Comparison of ENCODE assay signal across 19 mouse cellular contexts in the genomic region with DNA sequence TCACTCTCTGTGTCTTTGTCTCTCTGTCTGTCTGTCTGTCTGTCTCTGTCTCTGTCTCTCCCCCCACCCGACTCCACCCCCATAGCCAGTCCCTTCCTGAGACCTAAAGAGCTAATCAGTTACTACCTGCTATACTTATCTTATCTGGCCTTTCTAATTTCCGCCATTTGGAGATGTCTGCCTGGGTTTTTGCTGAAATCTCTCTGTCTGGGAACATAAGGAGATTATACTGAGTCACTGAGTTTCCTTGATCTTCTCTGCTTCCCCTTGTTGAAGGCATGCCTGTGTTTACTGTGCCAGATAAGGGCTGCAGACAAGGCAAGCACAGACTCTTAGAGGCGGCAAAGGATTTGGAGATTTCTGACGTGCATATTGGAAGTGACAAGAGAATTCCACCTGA.
A peak's percentile ranks its signal among the peaks of the same experiment; 100 is the strongest.
DNase-seq lines count a peak whose midpoint lies in the region; ATAC-seq and TF ChIP-seq lines count a peak whose summit lies in the region.
"Had no signal": no experiment of that assay in that cellular context is flagged by ENCODE, and none has a peak within 500 bp of the region (broad histone marks: within the 10 kb centered on the region; RNA-seq: fewer than 3 reads in every experiment).

No protein-coding gene starts in this region.

- H3K79me2 ChIP-seq in MEL (ENCODE audit: control insufficient read depth, insufficient read depth, low read length, poor library complexity) = no peaks in the 10 kb centered on the region

- peak overlapping the region; percentile 8; the same call in 1 of the 2 replicates for H3K27ac ChIP-seq in lung, embryonic 15.5 days
- H3K27ac ChIP-seq in lung, postnatal 0 days (ENCODE audit: low read length) = no peak overlapping the region
- H3K27ac ChIP-seq in MEL (ENCODE audit: control insufficient read depth, low read depth, low read length) = no peak overlapping the region
- no peak overlapping the region for H3K27ac ChIP-seq in intestine, embryonic 16.5 days (ENCODE audit: low read length)
- H3K27ac ChIP-seq: embryonic facial prominence, embryonic 12.5 days; forebrain, embryonic 15.5 days; heart, adult 2 months; heart, embryonic 15.5 days; hindbrain, embryonic 14.5 days had no signal

- no peak for TF ChIP-seq RAD21 in MEL (IDR thresholded peaks at IDR 0.05; ENCODE audit: low read depth, low read length)

- H3K27me3 ChIP-seq in lung, embryonic 15.5 days = no peaks in the 10 kb centered on the region
- no peaks in the 10 kb centered on the region for H3K27me3 ChIP-seq in lung, postnatal 0 days (replicated peaks; ENCODE audit: insufficient read depth, low read length)
- H3K27me3 ChIP-seq in MEL (ENCODE audit: control insufficient read depth in 1 of 2, insufficient read depth in 2 of 2, low read length in 2 of 2) = no peaks in the 10 kb centered on the region
- no peaks in the 10 kb centered on the region for H3K27me3 ChIP-seq in intestine, embryonic 16.5 days (replicated peaks; ENCODE audit: control insufficient read depth, insufficient read depth, low read length)
- H3K27me3 ChIP-seq: embryonic facial prominence, embryonic 12.5 days; forebrain, embryonic 15.5 days; heart, embryonic 15.5 days had no signal

- TF ChIP-seq CTCF in lung, postnatal 0 days (IDR thresholded peaks at IDR 0.05) = no peak
- TF ChIP-seq CTCF in MEL (IDR thresholded peaks at IDR 0.05 in 2 of 3, conservative IDR thresholded peaks at IDR 0.05 in 1 of 3; ENCODE audit: control insufficient read depth in 1 of 3, insufficient read depth in 1 of 3, low read depth in 2 of 3, low read length in 3 of 3, poor library complexity in 1 of 3, severe bottlenecking in 1 of 3) = no peak

- TF ChIP-seq POLR2A in MEL (IDR thresholded peaks at IDR 0.05; ENCODE audit: control insufficient read depth in 1 of 2, insufficient read depth in 1 of 2, low read depth in 1 of 2, low read length in 2 of 2, poor library complexity in 1 of 2) = no peak

- peaks cover 10% of the 10 kb centered on the region; the same call in 1 of the 2 replicates for H3K4me1 ChIP-seq in lung, embryonic 15.5 days
- no peaks in the 10 kb centered on the region for H3K4me1 ChIP-seq in lung, postnatal 0 days (ENCODE audit: insufficient read depth, low read depth, low read length)
- H3K4me1 ChIP-seq in MEL (ENCODE audit: control insufficient read depth in 1 of 2, insufficient read depth in 2 of 2, low read length in 2 of 2) = no peaks in the 10 kb centered on the region
- H3K4me1 ChIP-seq in intestine, embryonic 16.5 days (ENCODE audit: control insufficient read depth, insufficient read depth, low read length) = no peaks in the 10 kb centered on the region
- H3K4me1 ChIP-seq: forebrain, embryonic 15.5 days had no signal

- H3K4me3 ChIP-seq in lung, embryonic 15.5 days = no peak overlapping the region
- H3K4me3 ChIP-seq in lung, postnatal 0 days (ENCODE audit: low read depth, low read length) = no peak overlapping the region
- H3K4me3 ChIP-seq in MEL (ENCODE audit: control insufficient read depth in 1 of 2, insufficient read depth in 1 of 2, low read depth in 2 of 2, low read length in 2 of 2) = no peak overlapping the region
- H3K4me3 ChIP-seq in intestine, embryonic 16.5 days (ENCODE audit: low read length) = no peak overlapping the region
- H3K4me3 ChIP-seq: embryonic facial prominence, embryonic 12.5 days; forebrain, embryonic 15.5 days; heart, adult 2 months; heart, embryonic 15.5 days had no signal

- intact Hi-C loops in gastrocnemius, postnatal 14 days (cut with DNase I; ENCODE audit: low total_unique reads) = no loop called here

- H3K9me3 ChIP-seq in lung, embryonic 15.5 days = no peaks in the 10 kb centered on the region
- H3K9me3 ChIP-seq in lung, postnatal 0 days (ENCODE audit: low read length) = no peaks in the 10 kb centered on the region
- no peaks in the 10 kb centered on the region for H3K9me3 ChIP-seq in MEL (replicated peaks; ENCODE audit: insufficient read depth, low read length)
- H3K9me3 ChIP-seq in intestine, embryonic 16.5 days (ENCODE audit: control insufficient read depth, low read length) = no peaks in the 10 kb centered on the region
- H3K9me3 ChIP-seq: embryonic facial prominence, embryonic 12.5 days; forebrain, embryonic 15.5 days; heart, embryonic 15.5 days had no signal

- H3K4me2 ChIP-seq in lung, embryonic 15.5 days = no peak overlapping the region
- H3K4me2 ChIP-seq in lung, postnatal 0 days (replicated peaks; ENCODE audit: low read depth, low read length) = no peak overlapping the region
- no peak overlapping the region for H3K4me2 ChIP-seq in intestine, embryonic 16.5 days (ENCODE audit: low read depth, low read length)
- H3K4me2 ChIP-seq: embryonic facial prominence, embryonic 12.5 days; forebrain, embryonic 15.5 days; heart, embryonic 15.5 days; hindbrain, embryonic 14.5 days had no signal

- no peak for TF ChIP-seq EP300 in lung, postnatal 0 days (IDR thresholded peaks at IDR 0.05)
- TF ChIP-seq EP300 in MEL (IDR thresholded peaks at IDR 0.05; ENCODE audit: low read depth in 1 of 2, low read length in 2 of 2) = peak; percentile 49 to 51; a peak in 3 of 4 replicates

- no peaks in the 10 kb centered on the region for H3K36me3 ChIP-seq in lung, embryonic 15.5 days
- H3K36me3 ChIP-seq in lung, postnatal 0 days (ENCODE audit: insufficient read depth, low read length) = no peaks in the 10 kb centered on the region
- H3K36me3 ChIP-seq in MEL (ENCODE audit: control insufficient read depth in 1 of 2, insufficient read depth in 2 of 2, low read length in 2 of 2) = no peaks in the 10 kb centered on the region; a peak in 1 of 4 replicates
- H3K36me3 ChIP-seq in intestine, embryonic 16.5 days (ENCODE audit: control insufficient read depth, insufficient read depth, low read length) = no peaks in the 10 kb centered on the region
- H3K36me3 ChIP-seq: embryonic facial prominence, embryonic 12.5 days; forebrain, embryonic 15.5 days; heart, embryonic 15.5 days had no signal

- WGBS in lung, embryonic 15.5 days = 3% methylated on average over 4 of the region's 4 CpGs
- WGBS in lung, postnatal 0 days = 8% methylated on average over 4 of the region's 4 CpGs
- WGBS in intestine, embryonic 16.5 days = 20% methylated on average over 4 of the region's 4 CpGs

- ATAC-seq in lung, embryonic 15.5 days (ENCODE audit: borderline replicate concordance, extremely low read depth, low FRiP score, low TSS enrichment) = no peak
- ATAC-seq in lung, postnatal 0 days = no peak
- peak; percentile 60 for ATAC-seq in intestine, embryonic 16.5 days
- ATAC-seq: forebrain, embryonic 15.5 days had no signal

- no peak overlapping the region for H3K9ac ChIP-seq in lung, embryonic 15.5 days
- H3K9ac ChIP-seq in lung, postnatal 0 days (replicated peaks; ENCODE audit: low read depth) = no peak overlapping the region
- H3K9ac ChIP-seq in MEL (ENCODE audit: control insufficient read depth, low read depth, low read length, poor library complexity, severe bottlenecking) = no peak overlapping the region
- no peak overlapping the region for H3K9ac ChIP-seq in intestine, embryonic 16.5 days (ENCODE audit: low read depth, low read length)
- H3K9ac ChIP-seq: embryonic facial prominence, embryonic 12.5 days; forebrain, embryonic 15.5 days; heart, embryonic 15.5 days; hindbrain, embryonic 14.5 days had no signal

- DNase-seq in lung, postnatal 0 days (ENCODE audit: low spot score) = no peak
- DNase-seq in MEL (ENCODE audit: low read depth, low spot score) = peak; percentile 51
- peak; percentile 10 for DNase-seq in brain, adult 2 months (ENCODE audit: low read depth, low spot score)
- no peak for DNase-seq in adrenal gland, postnatal 25 days
- no peak for DNase-seq in gastrocnemius, postnatal 14 days
- DNase-seq in left cerebral cortex, adult 8-10 months (ENCODE audit: low spot score in 2 of 2) = no peak
- DNase-seq: adrenal gland, postnatal 14 days; cerebellum, adult 11 months; cerebellum, adult 8-10 months; cerebellum, postnatal 14 days; gastrocnemius, postnatal 10 days; heart, adult 2 months; heart, postnatal 14 days had no signal

TF ChIP-seq in MEL, 35 proteins besides CTCF, POLR2A, EP300 and RAD21:
- no peak for TF ChIP-seq JUND (IDR thresholded peaks at IDR 0.05; ENCODE audit: low read depth, low read length)
- TF ChIP-seq TCF12 (IDR thresholded peaks at IDR 0.05; ENCODE audit: low read depth, low read length) = 0 out of 2 replicates have a peak, but pooled peaks have one; percentile 42
- no peak for TF ChIP-seq UBTF (IDR thresholded peaks at IDR 0.05; ENCODE audit: borderline replicate concordance, insufficient read depth, low read depth, low read length)
- TF ChIP-seq ETS1 (IDR thresholded peaks at IDR 0.05; ENCODE audit: low read depth, low read length) = no peak
- TF ChIP-seq SMC3 (IDR thresholded peaks at IDR 0.05; ENCODE audit: low read depth, low read length) = no peak
- no peak for TF ChIP-seq SIN3A (IDR thresholded peaks at IDR 0.05; ENCODE audit: low read length)
- no peak for TF ChIP-seq POLR2AphosphoS2 (IDR thresholded peaks at IDR 0.05; ENCODE audit: low read length)
- TF ChIP-seq POLR2AphosphoS5 (IDR thresholded peaks at IDR 0.05; ENCODE audit: borderline replicate concordance, low read depth, low read length) = no peak
- TF ChIP-seq TAL1 (IDR thresholded peaks at IDR 0.05; ENCODE audit: low read length) = no peak
- no peak for TF ChIP-seq TBP (IDR thresholded peaks at IDR 0.05; ENCODE audit: low read depth, low read length)
- no peak for TF ChIP-seq ELF1 (IDR thresholded peaks at IDR 0.05; ENCODE audit: low read depth, low read length)
- TF ChIP-seq GATA1 (IDR thresholded peaks at IDR 0.05; ENCODE audit: low read depth, low read length) = peak; percentile 69

Comparison
In these comparisons a context has a peak if more than half of its experiments do, and no peak if none do; other contexts are left out.
1. DNase-seq: peak in MEL (single experiment) and brain, adult 2 months (single experiment); none in lung, postnatal 0 days (single experiment), adrenal gland, postnatal 25 days (single experiment), gastrocnemius, postnatal 14 days (single experiment) and left cerebral cortex, adult 8-10 months (0 of 2).